Comparison of ENCODE assay signal across 10 mouse cellular contexts in the genomic region with DNA sequence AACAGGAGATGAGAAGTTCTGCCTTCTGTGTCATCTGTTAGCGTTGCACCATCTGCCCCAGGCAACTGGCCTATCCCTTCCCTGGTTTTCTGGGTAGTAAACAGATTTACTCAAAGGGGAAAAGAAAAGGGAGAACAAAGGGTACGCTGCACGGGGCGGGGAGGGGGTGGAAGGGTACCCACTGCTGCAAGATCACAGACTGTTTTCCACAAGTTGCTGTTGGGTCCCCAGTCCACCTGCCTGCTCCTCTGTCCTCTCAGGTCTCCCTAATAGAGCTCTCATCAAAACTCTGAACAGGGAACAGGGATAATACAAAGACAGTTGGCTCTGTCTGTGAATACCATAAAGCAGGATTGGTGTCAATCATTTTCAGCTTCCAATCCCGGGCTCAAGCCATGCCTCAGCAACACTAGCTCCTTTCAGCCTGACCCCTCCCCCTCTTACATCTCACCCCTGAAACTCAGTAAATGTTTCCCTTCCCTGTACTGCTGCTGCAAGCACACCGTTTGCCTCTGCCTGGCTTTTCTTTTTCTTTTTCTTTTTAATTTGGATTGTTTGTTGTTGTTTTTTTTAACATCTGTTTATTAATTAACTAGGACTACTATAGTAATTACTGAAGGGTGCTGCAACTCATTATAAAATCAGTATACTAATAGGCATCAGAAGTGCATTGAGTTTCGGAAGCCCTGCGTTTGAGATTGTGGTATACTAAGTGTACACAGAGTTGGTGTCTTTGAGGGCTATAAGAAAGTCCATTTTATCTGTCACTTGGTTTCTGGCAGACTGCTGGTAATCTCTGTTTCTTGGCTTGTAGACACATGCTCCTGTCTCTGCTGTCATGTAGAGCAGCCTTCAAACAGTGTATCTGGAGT.
DNase-seq lines count a peak whose midpoint lies in the region; ATAC-seq lines count a peak whose summit lies in the region.
"Had no signal": no experiment of that assay in that cellular context is flagged by ENCODE, and none has a peak within 500 bp of the region (broad histone marks: within the 10 kb centered on the region; RNA-seq: fewer than 3 reads in every experiment).

No protein-coding gene starts in this region.

- peak; percentile 28 for ATAC-seq in granulocyte monocyte progenitor cell, adult 5-6 weeks (replicated peaks; ENCODE audit: poor library complexity, severe bottlenecking)
- ATAC-seq in limb, embryonic 13.5 days (ENCODE audit: low FRiP score, low read depth), result peak; percentile 78
- ATAC-seq: lung, postnatal 0 days had no signal

- DNase-seq in right cerebral cortex, postnatal 10 days (ENCODE audit: low spot score in 2 of 2), result peak; percentile 27 to 29
- DNase-seq in right cerebral cortex, postnatal 25 days, result no peak
- DNase-seq in retina, postnatal 1 day, result peak; percentile 88
- DNase-seq in adrenal gland, adult 18-20 months (ENCODE audit: low spot score in 2 of 2), result no peak
- no peak for DNase-seq in gastrocnemius, postnatal 4 days (ENCODE audit: low spot score in 2 of 2)
- DNase-seq in lung, adult 18-20 months, result no peak
- DNase-seq: cerebellum, adult 9-11 months had no signal

- WGBS in limb, embryonic 13.5 days, result 21% methylated on average over 8 of the region's 8 CpGs

- H3K27me3 ChIP-seq in limb, embryonic 13.5 days, result no peaks in the 10 kb centered on the region

- H3K36me3 ChIP-seq in limb, embryonic 13.5 days, result no peaks in the 10 kb centered on the region

- peak overlapping the region; percentile 10; the same call in 1 of the 2 replicates for H3K4me3 ChIP-seq in limb, embryonic 13.5 days

- H3K27ac ChIP-seq in limb, embryonic 13.5 days, result no peak overlapping the region

- peak overlapping the region; percentile 45 for H3K4me2 ChIP-seq in limb, embryonic 13.5 days (replicated peaks)

- peaks cover 10% of the 10 kb centered on the region for H3K4me1 ChIP-seq in limb, embryonic 13.5 days

- H3K9ac ChIP-seq in limb, embryonic 13.5 days, result 0 out of 2 replicates have a peak overlapping the region, but pooled peaks have one; percentile 25

- H3K9me3 ChIP-seq in limb, embryonic 13.5 days, result no peaks in the 10 kb centered on the region

Comparison
In these comparisons a context has a peak if more than half of its experiments do, and no peak if none do; other contexts are left out.
1. DNase-seq: peak in right cerebral cortex, postnatal 10 days (2 of 2) and retina, postnatal 1 day (single experiment); none in right cerebral cortex, postnatal 25 days (single experiment), adrenal gland, adult 18-20 months (0 of 2), gastrocnemius, postnatal 4 days (0 of 2) and lung, adult 18-20 months (0 of 2).